In genomic region chr11:88173386-88174025, GRCm38 (mm10) we compare ENCODE assay signal across 9 mouse cellular contexts. TPM values are rescaled to one million over a fixed set of nuclear protein-coding genes. Genes with fewer than 3 reads are reported as not detected.
DNase-seq lines count a peak whose midpoint lies in the region; ATAC-seq and TF ChIP-seq lines count a peak whose summit lies in the region.
"Had no signal": no experiment of that assay in that cellular context is flagged by ENCODE, and none has a peak within 500 bp of the region (broad histone marks: within the 10 kb centered on the region; RNA-seq: fewer than 3 reads in every experiment).

No protein-coding gene starts in this region.

- H3K27me3 ChIP-seq in hindbrain, embryonic 10.5 days (ENCODE audit: insufficient read depth, poor library complexity, severe bottlenecking): peaks cover 34% of the 10 kb centered on the region
- H3K27me3 ChIP-seq in hindbrain, embryonic 16.5 days (replicated peaks; ENCODE audit: control insufficient read depth, insufficient read depth, low read length): no peaks in the 10 kb centered on the region
- H3K27me3 ChIP-seq in E14TG2a.4 (ENCODE audit: insufficient read depth, low read length): peaks cover 35% of the 10 kb centered on the region
- H3K27me3 ChIP-seq in embryonic facial prominence, embryonic 11.5 days (ENCODE audit: control insufficient read depth, insufficient read depth, low read length): no peaks in the 10 kb centered on the region; the same call in 1 of the 2 replicates
- H3K27me3 ChIP-seq in limb, embryonic 14.5 days (ENCODE audit: control insufficient read depth, insufficient read depth, low read length): no peaks in the 10 kb centered on the region

- no peak for TF ChIP-seq POLR2A in limb, embryonic 14.5 days (IDR thresholded peaks at IDR 0.05; ENCODE audit: borderline replicate concordance, extremely low read depth, insufficient read depth, insufficient read length)

- peak overlapping the region; percentile 22; the same call in 1 of the 2 replicates for H3K4me3 ChIP-seq in hindbrain, embryonic 10.5 days
- no peak overlapping the region for H3K4me3 ChIP-seq in hindbrain, embryonic 16.5 days (ENCODE audit: low read length)
- peak overlapping the region; percentile 58 for H3K4me3 ChIP-seq in E14TG2a.4 (replicated peaks; ENCODE audit: low read length)
- H3K4me3 ChIP-seq in embryonic facial prominence, embryonic 11.5 days (ENCODE audit: low read depth, low read length): no peak overlapping the region
- no peak overlapping the region for H3K4me3 ChIP-seq in limb, embryonic 14.5 days (replicated peaks; ENCODE audit: low read length)
- H3K4me3 ChIP-seq: erythroblast, embryonic 14.5 days had no signal

- 22% methylated on average over 9 of the region's 9 CpGs for WGBS in hindbrain, embryonic 10.5 days
- 23% methylated on average over 8 of the region's 9 CpGs for WGBS in hindbrain, embryonic 16.5 days
- 18% methylated on average over 8 of the region's 9 CpGs for WGBS in embryonic facial prominence, embryonic 11.5 days
- 12% methylated on average over 7 of the region's 9 CpGs for WGBS in limb, embryonic 14.5 days

- peaks cover 40% of the 10 kb centered on the region for H3K36me3 ChIP-seq in hindbrain, embryonic 10.5 days
- peaks cover 5% of the 10 kb centered on the region; the same call in 1 of the 2 replicates for H3K36me3 ChIP-seq in hindbrain, embryonic 16.5 days (ENCODE audit: control insufficient read depth, insufficient read depth, low read length)
- no peaks in the 10 kb centered on the region for H3K36me3 ChIP-seq in E14TG2a.4 (ENCODE audit: insufficient read depth, low read length)
- H3K36me3 ChIP-seq in embryonic facial prominence, embryonic 11.5 days (replicated peaks; ENCODE audit: control insufficient read depth, insufficient read depth, low read depth, low read length): no peaks in the 10 kb centered on the region
- peaks cover 21% of the 10 kb centered on the region for H3K36me3 ChIP-seq in limb, embryonic 14.5 days (ENCODE audit: control insufficient read depth, insufficient read depth, low read length)

- peaks cover 74% of the 10 kb centered on the region for H3K4me1 ChIP-seq in hindbrain, embryonic 10.5 days (replicated peaks)
- H3K4me1 ChIP-seq in hindbrain, embryonic 16.5 days (ENCODE audit: control insufficient read depth, insufficient read depth, low read depth, low read length): peaks cover 10% of the 10 kb centered on the region
- peaks cover 72% of the 10 kb centered on the region for H3K4me1 ChIP-seq in E14TG2a.4 (replicated peaks; ENCODE audit: low read depth, low read length)
- peaks cover 14% of the 10 kb centered on the region for H3K4me1 ChIP-seq in embryonic facial prominence, embryonic 11.5 days (ENCODE audit: control insufficient read depth, insufficient read depth, low read length)
- H3K4me1 ChIP-seq in limb, embryonic 14.5 days (ENCODE audit: control insufficient read depth, insufficient read depth, low read length): peaks cover 28% of the 10 kb centered on the region

- no peak for TF ChIP-seq CTCF in E14TG2a.4 (conservative IDR thresholded peaks at IDR 0.05; ENCODE audit: low read length)

- peak overlapping the region; percentile 81 for H3K27ac ChIP-seq in hindbrain, embryonic 10.5 days
- H3K27ac ChIP-seq in hindbrain, embryonic 16.5 days (ENCODE audit: low read depth, low read length): no peak overlapping the region; the same call in 1 of the 2 replicates
- H3K27ac ChIP-seq in embryonic facial prominence, embryonic 11.5 days (replicated peaks; ENCODE audit: low read depth, low read length): peak overlapping the region; percentile 75
- peak overlapping the region; percentile 72; the same call in 1 of the 2 replicates for H3K27ac ChIP-seq in limb, embryonic 14.5 days (replicated peaks; ENCODE audit: low read depth, low read length)

- no peak for ATAC-seq in hindbrain, embryonic 16.5 days
- ATAC-seq in embryonic facial prominence, embryonic 11.5 days (replicated peaks; ENCODE audit: insufficient number of reproducible peaks, low FRiP score, low TSS enrichment, low read depth): peak; percentile 50; the same call in 1 of the 2 replicates
- no peak for ATAC-seq in limb, embryonic 14.5 days (ENCODE audit: low FRiP score, low read depth)

- DNase-seq in hindbrain, embryonic 10.5 days (ENCODE audit: low spot score): no peak
- DNase-seq in embryonic facial prominence, embryonic 11.5 days (ENCODE audit: low spot score): no peak
- no peak for DNase-seq in limb, embryonic 14.5 days (ENCODE audit: low spot score)
- no peak for DNase-seq in cerebellum, adult 11 months
- DNase-seq in gastrocnemius, adult 8-10 months (ENCODE audit: low spot score in 2 of 2): no peak
- no peak for DNase-seq in MN1 (ENCODE audit: low spot score)

- H3K4me2 ChIP-seq in hindbrain, embryonic 16.5 days (ENCODE audit: low read length): no peak overlapping the region
- no peak overlapping the region for H3K4me2 ChIP-seq in embryonic facial prominence, embryonic 11.5 days (ENCODE audit: low read depth, low read length)
- 0 out of 2 replicates have a peak overlapping the region, but pooled peaks have one; percentile 17 for H3K4me2 ChIP-seq in limb, embryonic 14.5 days (replicated peaks; ENCODE audit: low read depth, low read length, severe bottlenecking)

- H3K9me3 ChIP-seq in hindbrain, embryonic 10.5 days: no peaks in the 10 kb centered on the region
- no peaks in the 10 kb centered on the region for H3K9me3 ChIP-seq in hindbrain, embryonic 16.5 days (ENCODE audit: control insufficient read depth, low read length)
- H3K9me3 ChIP-seq in E14TG2a.4 (ENCODE audit: low read length): no peaks in the 10 kb centered on the region
- no peaks in the 10 kb centered on the region for H3K9me3 ChIP-seq in embryonic facial prominence, embryonic 11.5 days (replicated peaks; ENCODE audit: control insufficient read depth, low read length)
- no peaks in the 10 kb centered on the region for H3K9me3 ChIP-seq in limb, embryonic 14.5 days (ENCODE audit: control insufficient read depth, low read length)

- no peak overlapping the region for H3K9ac ChIP-seq in hindbrain, embryonic 16.5 days (ENCODE audit: low read depth, low read length)
- no peak overlapping the region for H3K9ac ChIP-seq in embryonic facial prominence, embryonic 11.5 days (replicated peaks; ENCODE audit: low read length)
- no peak overlapping the region; the same call in 1 of the 2 replicates for H3K9ac ChIP-seq in limb, embryonic 14.5 days (ENCODE audit: low read depth, low read length, severe bottlenecking)

RNA-seq across cellular contexts. Expression of gene Mrps23, which starts 30.7 kb away (rescaled TPM):
- 72.2 and 74.1 TPM in 2 replicates for polyA plus RNA-seq in hindbrain, embryonic 10.5 days (2016; fragmentation: Nextera tagmentation; extraction: Ambion mirVana)
- 61.1 and 68.8 TPM in 2 replicates for polyA plus RNA-seq in hindbrain, embryonic 16.5 days (2015; fragmentation: Nextera tagmentation; extraction: Ambion mirVana)
- polyA plus RNA-seq in embryonic facial prominence, embryonic 11.5 days (2014; fragmentation: Nextera tagmentation; extraction: Ambion mirVana): 70.6 and 83.8 TPM in 2 replicates
- polyA plus RNA-seq in limb, embryonic 14.5 days (2012; rRNA removed): 46.9 and 63.5 TPM in 2 replicates
- polyA plus RNA-seq in limb, embryonic 14.5 days (2014; fragmentation: Nextera tagmentation; extraction: Ambion mirVana): 60.2 and 64.7 TPM in 2 replicates
- total RNA-seq in gastrocnemius, adult 8-10 months (2022): 100 to 1,000 TPM; 119 to 149 (median 140) TPM

Comparison
In these comparisons a context has a peak if more than half of its experiments do, and no peak if none do; other contexts are left out.
1. H3K4me3 ChIP-seq: peak in hindbrain, embryonic 10.5 days (single experiment) and E14TG2a.4 (single experiment); none in hindbrain, embryonic 16.5 days (single experiment), embryonic facial prominence, embryonic 11.5 days (single experiment) and limb, embryonic 14.5 days (single experiment).